Mouse (Mus musculus) embryonic fibroblast, embryonic 13.5 days (primary cell): ENCODE measurements at regions not wholly inside any gene's neighbourhood (a gene's known extent, or its start where the extent isn't known, plus 50 kb on each side); places are given as distances from the start of the nearest gene placed in this dataset.

Experiments used
- CTCF ChIP-seq: IDR thresholded peaks from 2 replicates; pipeline ENCODE4 v1.5.1; 2011; ENCODE audit warnings: mild to moderate bottlenecking, control low read depth, low read length, moderate library complexity, borderline replicate concordance; ENCODE audit not compliant: insufficient read depth
- POLR2A ChIP-seq: IDR thresholded peaks from 2 replicates; pipeline ENCODE4 v1.6.1; 2011; ENCODE audit warnings: low read depth, mild to moderate bottlenecking, control low read depth, low read length, moderate library complexity

DNA sequence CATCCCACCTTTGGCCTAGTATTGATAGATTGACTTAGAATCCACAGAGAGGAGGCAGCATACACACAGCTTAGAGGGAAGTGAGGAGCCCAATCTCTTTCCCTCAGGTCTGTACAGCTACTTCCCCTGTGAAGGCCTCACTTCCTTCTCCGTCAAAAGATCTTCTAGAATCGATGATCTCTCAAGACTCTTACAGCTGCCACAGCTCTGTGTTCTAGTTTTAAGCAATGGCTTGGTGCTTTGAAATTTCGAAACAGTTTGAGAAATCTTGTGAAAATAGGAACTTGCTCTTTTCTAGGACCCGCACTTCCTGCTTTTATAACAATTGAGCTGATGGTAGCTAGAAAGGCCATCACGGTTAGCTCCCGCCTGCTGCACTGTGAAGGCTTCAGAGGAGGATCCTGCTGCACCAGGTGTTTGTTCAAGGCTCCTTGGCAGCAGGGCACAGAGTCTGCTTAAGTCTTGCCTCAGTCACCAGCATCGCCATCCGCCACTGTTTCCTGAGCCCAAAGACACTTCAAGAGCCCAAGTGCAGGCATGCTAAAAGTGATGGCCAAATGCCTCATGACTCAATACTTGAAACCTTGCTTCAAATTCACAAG lies 254.2 kb downstream of the Kcnrg start:
- TF ChIP-seq POLR2A = no peak
- TF ChIP-seq CTCF = no peak
